Mouse (Mus musculus): ENCODE results near the gene Ap1s2. TPM values are rescaled to one million over a fixed set of nuclear protein-coding genes. Genes with fewer than 3 reads are reported as not detected.

The Ap1s2 gene
- 6.0 and 6.2 TPM in 2 replicates for polyA plus RNA-seq (2016; fragmentation: Nextera tagmentation; extraction: Ambion mirVana)

DNA sequence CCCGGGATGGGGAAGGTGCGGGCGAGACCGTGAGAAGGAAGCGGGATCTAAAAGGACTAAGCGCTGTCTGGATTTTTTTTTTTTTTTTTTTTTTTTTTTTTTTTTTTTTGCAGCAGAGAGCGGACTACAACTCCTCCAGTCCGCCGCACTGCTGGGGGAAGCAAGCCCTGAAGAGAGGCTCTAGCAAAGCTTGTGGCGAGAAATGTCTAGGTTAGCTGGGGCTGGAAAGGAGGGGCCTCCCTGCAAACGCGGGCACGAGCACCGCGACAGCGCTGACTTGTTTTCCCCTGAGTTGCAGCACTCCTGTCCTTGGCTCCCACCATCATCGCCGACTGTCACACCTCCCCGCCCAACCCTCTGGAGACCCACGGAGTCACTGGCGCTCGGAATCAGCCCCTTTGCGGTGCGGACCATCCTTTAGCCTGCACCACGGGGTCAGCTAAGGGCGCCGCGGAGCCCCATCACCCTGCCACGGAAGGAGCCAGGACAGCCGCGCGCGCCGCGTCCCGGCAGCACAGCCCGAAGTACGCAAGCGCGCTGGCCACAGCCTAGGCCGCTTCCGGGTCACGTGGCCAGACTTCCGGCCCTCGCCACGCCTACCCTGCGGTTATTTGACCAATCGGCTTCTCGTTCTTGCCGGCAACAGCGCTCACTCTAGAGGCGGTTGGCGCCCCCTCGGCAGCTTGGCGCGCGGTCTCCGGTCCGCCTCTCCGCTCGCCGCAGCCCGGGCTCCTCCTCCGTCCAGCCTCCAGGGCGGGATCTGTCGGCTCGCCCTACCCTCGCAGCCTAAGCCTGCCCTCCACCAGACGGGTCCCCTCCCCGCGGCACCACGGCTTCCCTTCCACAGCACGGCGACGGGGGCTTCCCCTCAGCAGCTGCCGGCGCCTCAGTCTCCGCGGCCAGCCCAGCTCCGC, at the start of gene Ap1s2:
TSS of gene Ap1s2 (plus strand) at position 681 of the 914 bp plus-strand sequence.
- H3K36me3 ChIP-seq, result no peaks in the 10 kb centered on the region
- WGBS (ENCODE audit: insufficient replicate concordance), result 9% methylated on average over 76 of the region's 80 CpGs
- H3K27ac ChIP-seq, result peak within 1 kb of the TSS; percentile 81
- peaks cover 24% of the 10 kb centered on the region for H3K27me3 ChIP-seq (replicated peaks)
- peak within 1 kb of the TSS; percentile 69 for H3K4me3 ChIP-seq
- peak within 1 kb of the TSS; percentile 91 for H3K4me2 ChIP-seq
- H3K9ac ChIP-seq, result peak within 1 kb of the TSS; percentile 76
- ATAC-seq, result peak; percentile 100
- no peaks in the 10 kb centered on the region for H3K9me3 ChIP-seq (replicated peaks)
- H3K4me1 ChIP-seq, result no peaks in the 10 kb centered on the region; the same call in 1 of the 2 replicates

- Histone ChIP-seq H3K9ac (no peak overlapping the region), H3K4me2 (no peak overlapping the region), H3K36me3 (no peaks in the 10 kb centered on the region), H3K4me3 (no peak overlapping the region), H3K27me3 (replicated peaks) (no peaks in the 10 kb centered on the region), H3K27ac (no peak overlapping the region), H3K9me3 (replicated peaks) (no peaks in the 10 kb centered on the region), H3K4me1 (no peaks in the 10 kb centered on the region)
- 52% methylated on average over 5 of the region's 5 CpGs for WGBS (ENCODE audit: insufficient replicate concordance)
- no peak for ATAC-seq
Observed at GRCm38 (mm10) chrX:163867711-163868379, 41.0 kb upstream of the Ap1s2 start.

DNA sequence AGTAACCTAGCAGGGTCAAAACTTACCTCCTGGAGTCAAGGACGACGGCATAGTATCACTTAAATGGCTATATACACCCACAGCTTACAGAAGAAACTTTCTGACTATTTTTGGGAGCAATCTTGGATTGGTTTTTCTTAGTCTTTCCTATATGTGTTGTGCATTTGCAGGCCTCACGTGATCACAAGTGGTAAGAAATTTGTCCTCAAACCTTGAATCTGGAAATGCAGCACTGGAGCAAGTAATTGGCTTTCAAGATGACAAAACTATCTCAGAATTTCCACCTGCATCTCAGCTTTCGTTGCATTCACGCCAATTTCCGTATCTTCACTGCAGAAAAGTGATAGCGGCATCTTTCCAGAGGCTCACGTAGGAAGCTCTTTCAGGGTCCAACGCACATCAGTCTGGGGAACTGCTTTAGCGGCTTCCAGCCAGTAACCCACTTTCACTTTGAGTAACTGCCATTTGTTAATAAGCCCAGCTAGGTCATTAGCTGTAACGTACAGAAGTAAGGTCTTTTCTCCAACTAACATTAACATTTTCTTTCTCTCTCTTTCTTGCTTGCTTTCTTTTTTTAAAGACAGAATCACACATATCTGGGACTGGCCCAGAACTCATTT, 40.0 kb upstream of the Ap1s2 start:
- Histone ChIP-seq H3K9ac (no peak overlapping the region), H3K36me3 (no peaks in the 10 kb centered on the region), H3K4me3 (no peak overlapping the region), H3K27ac (no peak overlapping the region), H3K4me1 (no peaks in the 10 kb centered on the region), H3K27me3 (replicated peaks) (no peaks in the 10 kb centered on the region), H3K4me2 (no peak overlapping the region), H3K9me3 (replicated peaks) (no peaks in the 10 kb centered on the region)
- ATAC-seq, result no peak
- 66% methylated on average over 11 of the region's 11 CpGs for WGBS (ENCODE audit: insufficient replicate concordance)

GRCm38 (mm10) chrX:163875932-163876331, 32.9 kb upstream of the Ap1s2 start:
- H3K9me3 ChIP-seq (replicated peaks), result no peaks in the 10 kb centered on the region
- no peak for ATAC-seq
- H3K4me2 ChIP-seq, result no peak overlapping the region
- H3K27ac ChIP-seq, result no peak overlapping the region
- no peaks in the 10 kb centered on the region for H3K4me1 ChIP-seq
- no peak overlapping the region for H3K9ac ChIP-seq
- H3K4me3 ChIP-seq, result no peak overlapping the region
- H3K36me3 ChIP-seq, result no peaks in the 10 kb centered on the region
- WGBS (ENCODE audit: insufficient replicate concordance), result 65% methylated on average over 3 of the region's 3 CpGs
- no peaks in the 10 kb centered on the region for H3K27me3 ChIP-seq (replicated peaks)

GRCm38 (mm10) chrX:163876636-163877035, 32.2 kb upstream of the Ap1s2 start:
- Histone ChIP-seq H3K27ac (no peak overlapping the region), H3K4me3 (no peak overlapping the region), H3K9me3 (replicated peaks) (no peaks in the 10 kb centered on the region), H3K36me3 (no peaks in the 10 kb centered on the region), H3K9ac (no peak overlapping the region), H3K27me3 (replicated peaks) (no peaks in the 10 kb centered on the region), H3K4me1 (no peaks in the 10 kb centered on the region), H3K4me2 (no peak overlapping the region)
- ATAC-seq, result no peak
- 42% methylated on average over 4 of the region's 4 CpGs for WGBS (ENCODE audit: insufficient replicate concordance)

DNA sequence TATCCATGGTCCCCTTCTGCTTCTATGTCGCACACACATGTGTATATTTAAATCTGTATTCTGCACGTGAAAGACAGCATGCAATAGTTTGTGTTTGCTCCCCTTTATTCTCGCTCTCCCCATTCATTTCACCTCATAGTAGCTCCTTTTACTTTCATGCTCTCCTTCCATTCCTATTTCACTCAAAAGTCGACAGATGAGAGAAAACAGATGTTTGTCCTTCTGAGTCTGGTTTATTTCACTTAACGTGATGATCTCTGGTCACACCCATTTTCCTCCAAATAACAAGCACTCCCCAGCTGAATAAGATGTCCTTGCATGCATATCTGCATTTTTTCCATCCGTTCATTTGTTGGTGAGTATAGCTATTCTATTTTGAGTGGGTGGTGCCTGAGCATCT, 29.8 kb upstream of the Ap1s2 start:
- Histone ChIP-seq H3K4me1 (no peaks in the 10 kb centered on the region), H3K9me3 (replicated peaks) (no peaks in the 10 kb centered on the region), H3K4me2 (no peak overlapping the region), H3K27me3 (replicated peaks) (no peaks in the 10 kb centered on the region), H3K36me3 (no peaks in the 10 kb centered on the region), H3K4me3 (no peak overlapping the region), H3K9ac (no peak overlapping the region), H3K27ac (no peak overlapping the region)
- 46% methylated on average over 6 of the region's 6 CpGs for WGBS (ENCODE audit: insufficient replicate concordance)
- ATAC-seq, result no peak

- Histone ChIP-seq H3K4me2 (no peak overlapping the region), H3K9me3 (replicated peaks) (no peaks in the 10 kb centered on the region), H3K4me1 (no peaks in the 10 kb centered on the region), H3K4me3 (no peak overlapping the region), H3K27ac (no peak overlapping the region), H3K36me3 (no peaks in the 10 kb centered on the region), H3K9ac (no peak overlapping the region), H3K27me3 (replicated peaks) (no peaks in the 10 kb centered on the region)
- ATAC-seq, result no peak
- 37% methylated on average over 5 of the region's 5 CpGs for WGBS (ENCODE audit: insufficient replicate concordance)
Observed at GRCm38 (mm10) chrX:163879461-163879860, 29.4 kb upstream of the Ap1s2 start.

DNA sequence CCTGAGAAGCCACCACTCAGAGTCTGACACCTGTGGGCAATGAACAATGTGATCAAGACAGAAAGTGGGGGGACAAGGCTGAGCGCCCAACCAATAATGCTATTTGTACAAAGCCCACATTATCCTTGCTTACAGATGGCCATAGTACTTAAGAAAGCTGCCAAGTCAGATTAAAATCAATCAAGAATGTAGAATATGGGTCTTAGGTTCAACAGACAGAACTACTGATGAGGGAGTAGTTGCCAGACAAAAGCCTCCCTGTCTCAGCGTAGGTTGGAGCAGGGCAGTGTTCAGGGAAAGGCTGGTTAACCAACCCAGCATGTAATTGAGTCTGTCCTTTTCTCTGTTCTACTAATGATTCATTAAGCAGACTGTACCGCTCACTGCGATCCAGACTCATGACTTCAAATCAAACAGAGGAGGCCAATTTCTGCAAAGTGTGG, 23.3 kb upstream of the Ap1s2 start:
- no peak overlapping the region for H3K27ac ChIP-seq
- no peaks in the 10 kb centered on the region for H3K9me3 ChIP-seq (replicated peaks)
- no peak for ATAC-seq
- 77% methylated on average over 4 of the region's 4 CpGs for WGBS (ENCODE audit: insufficient replicate concordance)
- no peak overlapping the region for H3K4me2 ChIP-seq
- H3K4me3 ChIP-seq, result no peak overlapping the region
- H3K9ac ChIP-seq, result no peak overlapping the region
- H3K27me3 ChIP-seq (replicated peaks), result no peaks in the 10 kb centered on the region
- H3K36me3 ChIP-seq, result no peaks in the 10 kb centered on the region
- H3K4me1 ChIP-seq, result no peaks in the 10 kb centered on the region

- Histone ChIP-seq H3K27me3 (replicated peaks) (no peaks in the 10 kb centered on the region), H3K9ac (no peak overlapping the region), H3K27ac (no peak overlapping the region), H3K36me3 (no peaks in the 10 kb centered on the region), H3K9me3 (replicated peaks) (no peaks in the 10 kb centered on the region), H3K4me2 (no peak overlapping the region), H3K4me3 (no peak overlapping the region), H3K4me1 (no peaks in the 10 kb centered on the region)
- 26% methylated on average over 1 of the region's 1 CpGs for WGBS (ENCODE audit: insufficient replicate concordance)
- no peak for ATAC-seq
Observed at GRCm38 (mm10) chrX:163897354-163897753, 11.5 kb upstream of the Ap1s2 start.

DNA sequence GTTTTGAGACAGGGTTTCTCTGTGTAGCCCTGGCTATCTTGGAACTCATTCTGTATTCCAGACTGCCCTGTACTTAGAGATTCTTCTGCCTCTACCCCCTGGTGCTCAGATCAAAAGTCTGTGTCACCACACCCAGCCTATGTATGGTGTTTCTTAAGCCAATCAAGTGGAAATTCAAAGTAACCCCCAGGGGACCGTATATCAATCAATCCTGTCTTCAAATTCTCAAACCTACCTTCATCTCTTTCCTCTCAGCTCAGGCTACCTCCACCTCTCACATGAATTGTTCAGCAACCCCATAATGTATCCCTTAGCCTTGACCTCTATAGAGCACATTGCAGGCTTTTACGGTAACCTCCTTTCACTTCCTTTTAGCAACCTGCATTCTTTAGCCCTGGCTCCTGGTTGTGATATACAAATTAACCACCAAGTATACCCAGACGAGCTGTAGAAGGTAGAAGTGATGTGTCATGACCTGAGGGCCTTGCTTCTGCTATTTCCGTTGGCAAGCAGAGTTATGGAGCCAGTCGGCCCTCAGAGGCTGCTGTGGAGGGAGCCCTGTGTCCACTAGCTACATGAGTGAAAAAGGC, 9.3 kb upstream of the Ap1s2 start:
- Histone ChIP-seq H3K27me3 (replicated peaks) (no peaks in the 10 kb centered on the region), H3K4me1 (no peaks in the 10 kb centered on the region), H3K4me2 (no peak overlapping the region), H3K27ac (no peak overlapping the region), H3K36me3 (no peaks in the 10 kb centered on the region), H3K9ac (no peak overlapping the region), H3K4me3 (no peak overlapping the region), H3K9me3 (replicated peaks) (no peaks in the 10 kb centered on the region)
- 50% methylated on average over 5 of the region's 5 CpGs for WGBS (ENCODE audit: insufficient replicate concordance)
- no peak for ATAC-seq

DNA sequence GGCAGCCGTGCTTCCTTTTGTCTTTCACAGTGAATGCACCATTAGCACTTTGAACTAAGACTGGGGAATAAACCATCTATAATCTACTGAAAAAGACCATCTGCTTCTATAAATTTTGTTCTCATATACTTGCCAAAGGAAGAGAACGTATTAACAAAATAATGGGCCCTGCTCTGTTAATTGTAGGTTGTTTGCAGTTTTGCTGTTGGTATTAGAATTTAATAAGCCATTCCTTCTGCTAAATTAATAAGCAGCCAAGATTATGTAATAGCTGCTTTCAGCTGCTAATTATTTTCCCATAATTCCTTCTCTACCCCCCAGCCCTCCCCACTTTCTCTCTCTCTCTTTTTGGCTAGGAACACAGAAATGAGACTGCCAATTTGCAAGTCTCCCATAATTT, 2.0 kb upstream of the Ap1s2 start:
- Histone ChIP-seq H3K4me3 (no peak overlapping the region), H3K27ac (no peak overlapping the region), H3K9ac (no peak overlapping the region), H3K9me3 (replicated peaks) (no peaks in the 10 kb centered on the region), H3K4me1 (no peaks in the 10 kb centered on the region; the same call in 1 of the 2 replicates), H3K27me3 (replicated peaks) (peaks cover 22% of the 10 kb centered on the region), H3K4me2 (no peak overlapping the region), H3K36me3 (no peaks in the 10 kb centered on the region)
- 81% methylated on average over 2 of the region's 2 CpGs for WGBS (ENCODE audit: insufficient replicate concordance)
- no peak for ATAC-seq

DNA sequence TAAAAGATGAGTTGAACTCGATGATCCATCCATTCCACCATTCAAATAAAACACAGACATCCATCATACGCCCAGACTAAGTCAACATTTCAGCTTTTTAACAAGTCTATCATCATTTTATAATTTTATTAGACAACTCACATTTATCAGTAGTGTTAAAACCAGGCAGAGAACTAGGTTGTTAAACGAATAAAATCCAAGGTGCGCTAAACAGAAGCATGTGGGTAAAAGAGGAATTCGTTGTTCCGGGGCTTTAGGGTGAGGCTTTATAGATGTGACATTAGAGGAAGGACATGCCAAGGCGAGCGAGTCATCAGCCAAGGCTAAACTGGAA, 847 bp upstream of the Ap1s2 start:
- 15% methylated on average over 8 of the region's 8 CpGs for WGBS (ENCODE audit: insufficient replicate concordance)
- no peaks in the 10 kb centered on the region for H3K9me3 ChIP-seq (replicated peaks)
- H3K4me1 ChIP-seq, result no peaks in the 10 kb centered on the region; the same call in 1 of the 2 replicates
- peak overlapping the region; percentile 76 for H3K9ac ChIP-seq
- H3K36me3 ChIP-seq, result no peaks in the 10 kb centered on the region
- H3K27ac ChIP-seq, result 0 out of 2 replicates have a peak overlapping the region, but pooled peaks have one; percentile 81
- peaks cover 24% of the 10 kb centered on the region for H3K27me3 ChIP-seq (replicated peaks)
- peak overlapping the region; percentile 69 for H3K4me3 ChIP-seq
- no peak for ATAC-seq
- peak overlapping the region; percentile 91 for H3K4me2 ChIP-seq
